Mouse (Mus musculus) limb, embryonic 11.5 days (tissue): ENCODE results near the gene Cmbl. TPM values are rescaled to one million over a fixed set of nuclear protein-coding genes. Genes with fewer than 3 reads are reported as not detected.

Source experiments
- ATAC-seq: fragments of 200-750 bp; cut with Nextera tagmentation; 2 replicates; pipeline ENCODE4 v1.8.0; 2017; ENCODE audit warnings: low read depth; ENCODE audit not compliant: insufficient number of reproducible peaks, low FRiP score, low TSS enrichment
- DNase-seq: peaks from one replicate; pipeline ENCODE4 v3.0.0-alpha.2; 2015; ENCODE audit warnings: low spot score
- H3K27ac ChIP-seq: fragments of 300-500 bp; sonication (generic); replicated peaks from 2 replicates; pipeline ENCODE4 v1.5.1; 2014; ENCODE audit warnings: low read depth, mild to moderate bottlenecking, low read length
- H3K27me3 ChIP-seq: fragments of 300-500 bp; sonication (generic); 2 replicates; pipeline ENCODE4 v1.6.1; 2014; ENCODE audit warnings: mild to moderate bottlenecking, low read length, mixed read lengths; ENCODE audit not compliant: control insufficient read depth, insufficient read depth
- H3K36me3 ChIP-seq: fragments of 300-500 bp; sonication (generic); 2 replicates; pipeline ENCODE4 v1.6.1; 2014; ENCODE audit warnings: mild to moderate bottlenecking, low read length, moderate library complexity, mixed read lengths; ENCODE audit not compliant: control insufficient read depth, insufficient read depth
- H3K4me1 ChIP-seq: fragments of 300-500 bp; sonication (generic); 2 replicates; pipeline ENCODE4 v1.6.1; 2014; ENCODE audit warnings: low read length, mixed read lengths; ENCODE audit not compliant: control insufficient read depth, insufficient read depth
- H3K4me2 ChIP-seq: fragments of 300-500 bp; sonication (generic); 2 replicates; pipeline ENCODE4 v1.6.1; 2014; ENCODE audit warnings: low read depth, mild to moderate bottlenecking, moderate library complexity; ENCODE audit not compliant: severe bottlenecking
- H3K4me3 ChIP-seq: fragments of 300-500 bp; sonication (generic); 2 replicates; pipeline ENCODE4 v1.5.1; 2014; ENCODE audit warnings: low read depth, low read length
- H3K9ac ChIP-seq: fragments of 300-500 bp; sonication (generic); 2 replicates; pipeline ENCODE4 v1.6.1; 2014; ENCODE audit warnings: mild to moderate bottlenecking, low read length
- H3K9me3 ChIP-seq: fragments of 300-500 bp; sonication (generic); 2 replicates; pipeline ENCODE4 v1.6.1; 2016; ENCODE audit warnings: low read length; ENCODE audit not compliant: control insufficient read depth
- WGBS: fragments of 180-500 bp; shearing (Covaris S2); extraction: QIAGEN DNeasy Blood & Tissue Kit; methylation state at CpG from one replicate; pipeline ENCODE4 v1.1.7; 2014; 5-methylcytosine and 5-hydroxymethylcytosine counted together
- polyA plus RNA-seq: library from polyadenylated mRNA; unstranded; fragments of >200 nt; fragmentation: Nextera tagmentation; extraction: Ambion mirVana; gene quantifications from 2 replicates; pipeline ENCODE4 v1.2.1, GENCODE M21; 2014

Gene Cmbl
- polyA plus RNA-seq, 1 experiment from 2014 or later, result 1.1 TPM

DNA sequence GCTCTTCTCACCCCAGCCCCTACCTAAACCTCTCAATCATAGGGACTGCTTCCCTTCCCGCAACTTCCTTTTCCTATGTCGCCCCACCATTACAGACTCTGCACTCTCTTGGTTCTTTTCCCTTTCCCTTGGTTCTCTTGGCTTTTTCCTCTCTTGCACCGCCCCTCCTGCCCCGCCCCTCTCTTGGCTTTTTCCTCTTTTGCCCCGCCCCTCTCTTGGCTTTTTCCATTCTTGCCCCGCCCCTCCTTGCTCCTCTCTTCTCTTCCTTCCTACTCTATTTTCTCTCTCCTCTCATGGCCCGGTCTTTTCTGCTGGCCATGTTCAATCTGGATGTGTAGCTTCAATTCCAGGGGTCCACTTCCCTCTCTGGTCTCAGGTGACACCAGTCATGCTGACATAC, 2.2 kb downstream of the Cmbl start:
- 70% methylated on average over 7 of the region's 7 CpGs for WGBS
- Histone ChIP-seq H3K9ac (no peak overlapping the region), H3K36me3 (no peaks in the 10 kb centered on the region), H3K4me3 (no peak overlapping the region), H3K4me1 (no peaks in the 10 kb centered on the region), H3K27ac (no peak overlapping the region), H3K27me3 (no peaks in the 10 kb centered on the region), H3K4me2 (no peak overlapping the region), H3K9me3 (no peaks in the 10 kb centered on the region)
- ATAC-seq (no peak), DNase-seq (no peak)

GRCm38 (mm10) chr15:31568581-31568996, 3.4 kb downstream of the Cmbl start:
- Histone ChIP-seq H3K27me3 (no peaks in the 10 kb centered on the region), H3K4me1 (no peaks in the 10 kb centered on the region), H3K9ac (no peak overlapping the region; the same call in 1 of the 2 replicates), H3K9me3 (no peaks in the 10 kb centered on the region), H3K4me3 (no peak overlapping the region), H3K4me2 (no peak overlapping the region), H3K36me3 (no peaks in the 10 kb centered on the region), H3K27ac (no peak overlapping the region)
- WGBS, result 19% methylated on average over 12 of the region's 12 CpGs
- no peak for ATAC-seq
- DNase-seq, result peak; percentile 36

DNA sequence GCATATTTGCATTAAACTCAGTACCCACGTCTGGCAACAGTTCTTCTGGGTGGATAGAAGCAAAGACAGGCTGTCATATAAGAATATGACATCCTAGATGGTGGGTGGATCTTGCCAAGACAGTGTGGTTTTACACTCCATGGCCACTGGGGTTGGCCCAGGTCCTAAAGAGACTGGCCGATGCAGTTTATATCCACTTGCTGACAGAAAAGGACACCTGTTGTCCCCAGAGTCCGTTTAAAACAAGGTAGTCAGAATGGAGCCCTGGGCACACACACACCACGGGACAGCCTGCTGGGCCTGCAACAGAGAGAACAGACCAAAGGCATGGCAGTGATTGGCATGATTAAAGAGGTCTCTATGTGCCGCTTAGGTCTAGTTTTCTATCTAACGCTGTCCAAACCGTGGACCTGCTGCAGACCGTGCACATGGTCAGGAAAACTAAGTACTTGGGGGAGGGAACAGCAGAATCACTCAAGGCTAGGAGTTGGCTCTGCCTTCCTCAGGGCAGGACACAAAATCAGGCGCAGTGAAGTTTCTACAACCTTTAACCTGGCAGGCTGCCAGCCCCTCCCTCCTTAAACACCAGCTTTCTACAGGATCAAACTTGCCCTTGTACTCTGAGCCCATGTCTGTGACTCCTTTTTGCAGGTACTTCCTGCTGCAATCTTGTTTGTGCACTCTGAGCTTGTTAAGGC, 4.3 kb downstream of the Cmbl start:
- no peaks in the 10 kb centered on the region for H3K27me3 ChIP-seq
- no peak overlapping the region for H3K4me2 ChIP-seq
- no peak overlapping the region for H3K4me3 ChIP-seq
- H3K36me3 ChIP-seq, result no peaks in the 10 kb centered on the region
- ATAC-seq (no peak), DNase-seq (no peak)
- no peak overlapping the region for H3K27ac ChIP-seq
- H3K4me1 ChIP-seq, result no peaks in the 10 kb centered on the region
- no peaks in the 10 kb centered on the region for H3K9me3 ChIP-seq
- no peak overlapping the region for H3K9ac ChIP-seq
- 77% methylated on average over 9 of the region's 9 CpGs for WGBS

DNA sequence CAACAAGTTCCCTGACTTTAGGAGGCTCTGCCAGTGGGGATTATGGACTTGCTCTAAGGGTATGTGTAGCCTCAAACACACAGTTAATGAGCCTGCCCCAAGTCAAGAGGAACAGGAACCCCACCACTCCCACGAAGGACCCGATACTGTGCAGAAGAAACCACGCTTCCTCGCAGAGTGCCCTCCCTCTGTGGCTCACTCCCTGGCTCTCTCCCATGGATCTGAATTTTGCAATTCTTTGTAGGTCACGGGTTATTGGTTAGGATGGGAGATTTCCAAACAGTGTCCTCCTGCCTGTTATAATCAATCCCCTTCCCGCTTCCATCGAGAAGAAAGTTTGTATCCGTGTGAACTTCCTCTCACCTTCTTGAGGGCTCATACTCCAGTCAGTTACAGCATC, 5.8 kb downstream of the Cmbl start:
- Histone ChIP-seq H3K4me3 (no peak overlapping the region), H3K4me2 (no peak overlapping the region), H3K9ac (no peak overlapping the region), H3K36me3 (no peaks in the 10 kb centered on the region), H3K27ac (no peak overlapping the region), H3K4me1 (no peaks in the 10 kb centered on the region), H3K27me3 (no peaks in the 10 kb centered on the region), H3K9me3 (no peaks in the 10 kb centered on the region)
- DNase-seq (no peak), ATAC-seq (no peak)
- WGBS, result 91% methylated on average over 8 of the region's 8 CpGs

DNA sequence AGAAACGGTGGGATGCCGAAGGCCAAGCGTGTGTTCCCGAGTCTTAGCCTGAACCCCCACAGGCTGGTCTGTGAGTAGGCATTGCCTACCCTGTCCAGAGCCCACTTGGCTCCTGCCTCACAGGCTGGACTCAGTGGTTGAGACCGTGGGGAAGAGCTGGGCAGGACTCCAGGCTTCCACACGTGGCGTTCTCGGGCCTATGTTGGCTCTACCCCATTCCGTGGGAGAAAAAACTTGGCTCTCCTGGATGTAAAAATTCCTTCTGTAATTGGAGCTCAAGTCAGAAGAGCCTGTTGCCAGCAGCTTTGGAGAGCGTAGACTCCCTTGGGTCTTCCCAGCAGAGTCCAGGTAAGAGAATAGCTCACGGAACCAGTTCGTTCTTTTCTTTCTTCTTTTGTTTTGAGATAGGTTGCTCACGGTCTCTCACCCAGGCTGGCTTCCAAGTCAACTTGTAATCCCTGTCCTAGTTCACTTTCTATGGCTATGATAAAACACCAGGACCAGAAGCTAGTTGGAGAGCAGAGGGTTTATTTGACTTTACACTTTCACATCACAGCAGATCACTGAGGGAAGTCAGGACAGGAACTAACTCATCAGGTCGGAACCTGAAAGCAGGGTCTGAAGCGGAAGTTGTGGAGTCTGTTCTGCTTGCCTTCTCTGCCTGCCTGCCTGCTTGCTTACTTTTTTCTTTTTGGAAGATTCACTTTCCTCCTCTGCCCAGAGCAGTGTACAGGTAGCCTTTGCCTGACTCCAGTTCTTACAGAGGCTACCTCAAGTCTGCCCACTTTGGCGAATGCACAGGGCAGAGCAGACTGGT, 6.9 kb downstream of the Cmbl start:
- Histone ChIP-seq H3K27ac (no peak overlapping the region), H3K27me3 (no peaks in the 10 kb centered on the region), H3K4me2 (no peak overlapping the region), H3K9ac (no peak overlapping the region), H3K36me3 (no peaks in the 10 kb centered on the region), H3K9me3 (no peaks in the 10 kb centered on the region), H3K4me1 (no peaks in the 10 kb centered on the region), H3K4me3 (no peak overlapping the region)
- DNase-seq (no peak), ATAC-seq (no peak)
- 87% methylated on average over 16 of the region's 16 CpGs for WGBS

DNA sequence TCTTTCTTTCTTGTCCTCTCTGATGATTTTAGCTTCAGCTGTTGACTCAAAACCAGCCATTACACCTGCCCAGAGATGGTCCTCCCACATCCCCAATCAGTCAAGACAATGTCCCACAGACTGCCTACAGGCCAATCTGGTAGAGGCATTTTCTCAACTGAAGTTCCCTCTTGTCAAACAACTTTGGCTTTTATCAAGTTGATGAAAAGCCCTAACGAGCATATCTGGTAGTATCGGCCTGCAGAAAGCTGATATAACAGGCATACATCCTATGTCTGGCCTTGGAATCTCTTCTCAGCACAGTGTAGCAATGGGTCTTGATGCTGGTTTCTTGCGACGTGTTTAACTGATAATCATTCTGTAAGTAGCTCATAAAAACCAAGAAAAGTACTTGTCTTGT, 8.1 kb downstream of the Cmbl start:
- H3K4me1 ChIP-seq, result no peaks in the 10 kb centered on the region

GRCm38 (mm10) chr15:31573692-31574091, 8.5 kb downstream of the Cmbl start:
- no peak overlapping the region for H3K9ac ChIP-seq
- H3K4me3 ChIP-seq, result no peak overlapping the region
- H3K27ac ChIP-seq, result no peak overlapping the region
- no peaks in the 10 kb centered on the region for H3K36me3 ChIP-seq
- DNase-seq (no peak), ATAC-seq (no peak)
- no peaks in the 10 kb centered on the region for H3K27me3 ChIP-seq
- H3K9me3 ChIP-seq, result no peaks in the 10 kb centered on the region
- H3K4me1 ChIP-seq, result no peaks in the 10 kb centered on the region
- no peak overlapping the region for H3K4me2 ChIP-seq

More for the DNA sequence above, 8.1 kb downstream of the Cmbl start:
- H3K4me2 ChIP-seq, result no peak overlapping the region
- ATAC-seq, result no peak
- H3K9me3 ChIP-seq, result no peaks in the 10 kb centered on the region
- no peak overlapping the region for H3K9ac ChIP-seq
- no peaks in the 10 kb centered on the region for H3K36me3 ChIP-seq
- no peak overlapping the region for H3K27ac ChIP-seq
- H3K27me3 ChIP-seq, result no peaks in the 10 kb centered on the region
- H3K4me3 ChIP-seq, result no peak overlapping the region
- no peak for DNase-seq
- 91% methylated on average over 4 of the region's 4 CpGs for WGBS

DNA sequence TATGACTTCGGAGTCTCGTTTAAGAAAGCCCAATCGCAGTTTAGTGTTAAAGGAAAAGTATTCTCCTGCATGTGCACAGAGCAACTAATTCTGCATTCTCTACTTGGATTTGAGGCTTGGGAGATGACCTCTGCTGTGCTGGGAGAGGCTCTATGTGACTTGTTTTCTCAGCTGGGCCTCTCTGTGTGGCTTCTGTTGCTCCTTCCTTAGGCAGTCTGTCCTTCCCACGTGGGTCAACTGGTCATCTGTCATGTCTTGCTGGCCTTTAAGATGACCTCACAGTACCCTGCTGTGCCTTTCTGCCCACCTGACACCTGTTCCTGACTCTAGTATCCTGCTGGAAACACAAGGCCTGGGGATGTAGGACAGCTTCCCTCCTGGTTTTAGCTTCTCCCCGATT, 10.9 kb downstream of the Cmbl start:
- H3K4me2 ChIP-seq, result no peak overlapping the region
- WGBS, result 73% methylated on average over 5 of the region's 5 CpGs
- H3K27ac ChIP-seq, result no peak overlapping the region
- no peak overlapping the region for H3K4me3 ChIP-seq
- no peaks in the 10 kb centered on the region for H3K9me3 ChIP-seq
- no peak for DNase-seq
- no peak overlapping the region for H3K9ac ChIP-seq
- ATAC-seq, result no peak
- no peaks in the 10 kb centered on the region for H3K4me1 ChIP-seq
- no peaks in the 10 kb centered on the region for H3K36me3 ChIP-seq
- no peaks in the 10 kb centered on the region for H3K27me3 ChIP-seq
